Mouse (Mus musculus) spleen, embryonic (tissue): Measurements from ENCODE around the gene Gm3727.
"Not testable (repeated sequence)": the region's sequence is repeated elsewhere in the genome, so short reads cannot be mapped to it uniquely, and the experiment has no call there.

ENCODE experiments used
- CTCF ChIA-PET: fragments of 350-600 bp; sonication (Branson Sonifier 250); formaldehyde crosslinking; loops from one replicate; lab custom pipeline; 2022; lab: Charles Lee

Gm3727 gene

GRCm38 (mm10) chr14:7264614-7265013, at the start of gene Gm3727:
Gm3727 (minus strand) TSS chr14:7264714.
- CTCF ChIA-PET, result not testable (repeated sequence)

GRCm38 (mm10) chr14:7243498-7243897, 21.0 kb downstream of the Gm3727 start:
- CTCF ChIA-PET, result not testable (repeated sequence)
